Mouse (Mus musculus): ENCODE results near the gene Aldh6a1. TPM values are rescaled to one million over a fixed set of nuclear protein-coding genes. Genes with fewer than 3 reads are reported as not detected.
A peak's percentile ranks its signal among the peaks of the same experiment; 100 is the strongest.

The Aldh6a1 gene
- total RNA-seq, 2 experiments from 2014 or later, result 78.8 to 88.1 TPM

GRCm38 (mm10) chr12:84416834-84417604 lies 33.8 kb downstream of the Aldh6a1 start, which contains the start of gene Rnf113a2:
Rnf113a2 (plus strand) TSS chr12:84417196.
- peak; percentile 82 for DNase-seq

- peak; percentile 84 for DNase-seq
Observed at GRCm38 (mm10) chr12:84408819-84409507, 41.8 kb downstream of the Aldh6a1 start, which contains the start of the genes Entpd5 and Bbof1. Entpd5 (minus strand) TSS chr12:84409029. Bbof1 (plus strand) TSS chr12:84409071.

- DNase-seq, result no peak
Observed at GRCm38 (mm10) chr12:84407874-84408818, 42.7 kb downstream of the Aldh6a1 start.

GRCm38 (mm10) chr12:84407259-84407658 lies 43.5 kb downstream of the Aldh6a1 start:
- no peak for DNase-seq

- DNase-seq, result no peak
Observed at GRCm38 (mm10) chr12:84404541-84404940, 46.3 kb downstream of the Aldh6a1 start.

- no peak for DNase-seq
Observed at GRCm38 (mm10) chr12:84402923-84403322, 47.9 kb downstream of the Aldh6a1 start.

- no peak for DNase-seq
Observed at GRCm38 (mm10) chr12:84400653-84401052, 50.2 kb downstream of the Aldh6a1 start.

- DNase-seq, result no peak
Observed at GRCm38 (mm10) chr12:84400068-84400467, 50.7 kb downstream of the Aldh6a1 start.

GRCm38 (mm10) chr12:84399663-84400062 lies 51.1 kb downstream of the Aldh6a1 start:
- no peak for DNase-seq

GRCm38 (mm10) chr12:84399135-84399534 lies 51.7 kb downstream of the Aldh6a1 start:
- DNase-seq, result no peak

- DNase-seq, result no peak
Observed at GRCm38 (mm10) chr12:84398629-84399028, 52.2 kb downstream of the Aldh6a1 start.

- DNase-seq, result no peak
Observed at GRCm38 (mm10) chr12:84397685-84398084, 53.1 kb downstream of the Aldh6a1 start.

GRCm38 (mm10) chr12:84396947-84397679 lies 53.7 kb downstream of the Aldh6a1 start:
- no peak for DNase-seq

- no peak for DNase-seq
Observed at GRCm38 (mm10) chr12:84393847-84394246, 57.0 kb downstream of the Aldh6a1 start.

- DNase-seq, result no peak
Observed at GRCm38 (mm10) chr12:84392681-84393080, 58.1 kb downstream of the Aldh6a1 start.

- no peak for DNase-seq
Observed at GRCm38 (mm10) chr12:84390336-84390735, 60.5 kb downstream of the Aldh6a1 start.

- no peak for DNase-seq
Observed at GRCm38 (mm10) chr12:84388774-84389400, 61.9 kb downstream of the Aldh6a1 start.

GRCm38 (mm10) chr12:84388097-84388496 lies 62.7 kb downstream of the Aldh6a1 start:
- no peak for DNase-seq

- DNase-seq, result no peak
Observed at GRCm38 (mm10) chr12:84385408-84385807, 65.4 kb downstream of the Aldh6a1 start.

GRCm38 (mm10) chr12:84384644-84385081 lies 66.1 kb downstream of the Aldh6a1 start:
- no peak for DNase-seq

- no peak for DNase-seq
Observed at GRCm38 (mm10) chr12:84382369-84382768, 68.4 kb downstream of the Aldh6a1 start.
